Mouse (Mus musculus) liver, embryonic 14.5 days (tissue): ENCODE results near the gene Hsd3b2. TPM values are rescaled to one million over a fixed set of nuclear protein-coding genes. Genes with fewer than 3 reads are reported as not detected.

ENCODE experiments used
- ATAC-seq: fragments of 200-750 bp; cut with Nextera tagmentation; 2 replicates; pipeline ENCODE4 v1.8.0; 2017; ENCODE audit warnings: moderate number of reproducible peaks, mild to moderate bottlenecking, moderate library complexity; ENCODE audit not compliant: insufficient read depth
- DNase-seq, 3 experiments: peaks; one replicate each; pipeline ENCODE4 v3.0.0-alpha.2; 2012 to 2013; ENCODE audit warnings: low read depth in 3 of 3, low spot score in 3 of 3
- H3K27ac ChIP-seq: fragments of 300-500 bp; sonication (generic); 2 replicates; pipeline ENCODE4 v1.5.1; 2014; ENCODE audit warnings: moderate library complexity, mild to moderate bottlenecking, control low read depth, inconsistent platforms
- H3K27me3 ChIP-seq: fragments of 300-500 bp; sonication (generic); 2 replicates; pipeline ENCODE4 v1.6.1; 2014; ENCODE audit warnings: mild to moderate bottlenecking, low read length, moderate library complexity; ENCODE audit not compliant: control insufficient read depth, insufficient read depth
- H3K36me3 ChIP-seq: fragments of 300-500 bp; sonication (generic); replicated peaks from 2 replicates; pipeline ENCODE4 v1.6.1; 2014; ENCODE audit warnings: low read depth; ENCODE audit not compliant: control insufficient read depth, insufficient read depth
- H3K4me1 ChIP-seq, 2 experiments: fragments of 200-500 bp in 1 of 2; fragments of 300-500 bp in 1 of 2; sonication (generic) in 1 of 2; replicated peaks; 2 replicates each; pipeline ENCODE4 v1.6.1; 2012 to 2014; ENCODE audit warnings: antibody characterized with exemption in 1 of 2, inconsistent platforms in 1 of 2, low read length in 1 of 2; ENCODE audit not compliant: control insufficient read depth in 2 of 2, insufficient read depth in 2 of 2
- H3K4me2 ChIP-seq: fragments of 300-500 bp; sonication (generic); 2 replicates; pipeline ENCODE4 v1.6.1; 2014; ENCODE audit warnings: low read depth, mild to moderate bottlenecking, control low read depth, moderate library complexity
- H3K4me3 ChIP-seq, 2 experiments: fragments of 200-500 bp in 1 of 2; fragments of 300-500 bp in 1 of 2; sonication (generic) in 1 of 2; 2 replicates each; pipeline ENCODE4 v1.5.1; 2012 to 2014; ENCODE audit warnings: low read depth in 2 of 2, low read length in 2 of 2, mild to moderate bottlenecking in 2 of 2, control low read depth in 1 of 2, inconsistent platforms in 1 of 2, moderate library complexity in 1 of 2; ENCODE audit not compliant: insufficient read depth in 1 of 2
- H3K9ac ChIP-seq: fragments of 300-500 bp; sonication (generic); replicated peaks from 2 replicates; pipeline ENCODE4 v1.6.1; 2014; ENCODE audit warnings: mild to moderate bottlenecking, control low read depth, moderate library complexity
- H3K9me3 ChIP-seq: fragments of 300-500 bp; sonication (generic); 2 replicates; pipeline ENCODE4 v1.6.1; 2016; ENCODE audit warnings: low read length, mixed read lengths; ENCODE audit not compliant: control insufficient read depth
- CTCF ChIP-seq: IDR thresholded peaks from 2 replicates; pipeline ENCODE4 v1.5.1; 2016; ENCODE audit warnings: antibody characterized with exemption, low read depth, control low read depth
- EP300 ChIP-seq: IDR thresholded peaks from 2 replicates; pipeline ENCODE4 v1.6.1; 2016; ENCODE audit warnings: antibody characterized with exemption, low read depth
- WGBS: fragments of 180-500 bp; shearing (Covaris S2); extraction: QIAGEN DNeasy Blood & Tissue Kit; methylation state at CpG from one replicate; pipeline ENCODE4 v1.1.7; 2014; ENCODE audit not compliant: insufficient replicate concordance; 5-methylcytosine and 5-hydroxymethylcytosine counted together
- polyA plus RNA-seq, 2 experiments: library from polyadenylated mRNA; depleted of rRNA in 1 of 2; stranded (reverse) in 1 of 2; unstranded in 1 of 2; fragments of >200 nt; fragmentation: Nextera tagmentation in 1 of 2; extraction: Ambion mirVana in 1 of 2; gene quantifications; 2 replicates each; pipeline versions ENCODE4 v1.2.1 to v1.2.3; 2012 to 2014

Hsd3b2 gene
- polyA plus RNA-seq, 2 experiments: 0.22 TPM; not detected in 1

DNA sequence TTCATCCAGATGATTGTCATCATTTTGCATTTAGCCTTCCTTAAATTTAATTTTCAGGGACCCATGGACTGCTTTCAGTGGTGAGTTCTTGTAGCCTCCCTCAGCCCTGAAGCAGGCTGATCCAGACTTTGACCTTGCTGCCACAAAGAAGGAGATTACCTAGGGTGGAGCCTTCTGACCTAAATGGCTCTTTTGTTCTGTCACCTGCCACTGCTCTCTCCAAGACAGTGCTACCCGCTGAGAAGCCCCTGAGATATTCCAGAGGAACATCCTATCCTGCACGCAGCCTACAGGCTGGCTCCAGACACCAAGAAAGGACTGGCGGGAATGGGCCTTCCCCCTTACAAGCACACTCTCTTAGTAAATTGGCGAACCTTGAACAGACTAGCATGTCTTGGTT, 10.0 kb upstream of the Hsd3b2 start:
- no peak overlapping the region for H3K27ac ChIP-seq
- ATAC-seq: no peak

DNA sequence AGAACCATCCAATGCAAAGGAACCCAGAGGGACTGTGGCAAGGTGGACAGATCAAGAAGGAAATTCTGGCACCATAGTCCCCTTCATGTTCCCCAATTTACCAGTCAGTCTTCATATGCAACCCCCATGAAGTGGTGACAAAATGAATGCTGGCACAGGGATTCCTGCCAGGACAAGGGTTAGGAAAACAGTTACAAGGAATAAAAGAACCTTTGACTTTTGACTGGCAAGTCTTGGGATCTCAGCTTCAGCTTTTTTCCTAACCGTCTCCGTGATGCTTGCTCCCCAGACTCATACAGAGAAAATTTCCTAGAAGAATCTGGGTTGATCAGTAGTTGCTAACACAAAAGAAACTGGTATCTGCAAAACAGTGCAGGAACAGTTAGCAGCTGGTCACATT, 9.4 kb upstream of the Hsd3b2 start:
- no peaks in the 10 kb centered on the region for H3K4me1 ChIP-seq
- H3K4me2 ChIP-seq: no peak overlapping the region
- H3K9ac ChIP-seq: no peak overlapping the region
- no peaks in the 10 kb centered on the region for H3K36me3 ChIP-seq
- no peak overlapping the region for H3K4me3 ChIP-seq
- TF ChIP-seq EP300: no peak
- no peak for ATAC-seq
- no peaks in the 10 kb centered on the region for H3K9me3 ChIP-seq
- 60% methylated on average over 2 of the region's 2 CpGs for WGBS
- no peaks in the 10 kb centered on the region for H3K27me3 ChIP-seq
- no peak for DNase-seq
- no peak overlapping the region for H3K27ac ChIP-seq

More for the DNA sequence above, 10.0 kb upstream of the Hsd3b2 start:
- no peaks in the 10 kb centered on the region for H3K27me3 ChIP-seq
- no peak for TF ChIP-seq CTCF
- TF ChIP-seq EP300: no peak
- no peaks in the 10 kb centered on the region for H3K36me3 ChIP-seq
- H3K4me1 ChIP-seq: no peaks in the 10 kb centered on the region
- no peak overlapping the region for H3K9ac ChIP-seq
- 50% methylated on average over 4 of the region's 4 CpGs for WGBS
- H3K4me3 ChIP-seq: no peak overlapping the region
- H3K9me3 ChIP-seq: no peaks in the 10 kb centered on the region
- DNase-seq: no peak
- H3K4me2 ChIP-seq: no peak overlapping the region

- no peaks in the 10 kb centered on the region for H3K4me1 ChIP-seq
- H3K4me2 ChIP-seq: no peak overlapping the region
- TF ChIP-seq EP300 (no peak), CTCF (no peak)
- H3K4me3 ChIP-seq: no peak overlapping the region
- 53% methylated on average over 2 of the region's 2 CpGs for WGBS
- no peak overlapping the region for H3K9ac ChIP-seq
- no peaks in the 10 kb centered on the region for H3K36me3 ChIP-seq
- H3K27me3 ChIP-seq: no peaks in the 10 kb centered on the region
- H3K27ac ChIP-seq: no peak overlapping the region
- H3K9me3 ChIP-seq: no peaks in the 10 kb centered on the region
- ATAC-seq (no peak), DNase-seq (no peak)
These were observed 1.9 kb upstream of the Hsd3b2 start for GRCm38 (mm10) chr3:98726281-98726680.

GRCm38 (mm10) chr3:98720740-98721139, 3.6 kb downstream of the Hsd3b2 start:
- ATAC-seq (no peak), DNase-seq (no peak)
- no peak overlapping the region for H3K4me2 ChIP-seq

DNA sequence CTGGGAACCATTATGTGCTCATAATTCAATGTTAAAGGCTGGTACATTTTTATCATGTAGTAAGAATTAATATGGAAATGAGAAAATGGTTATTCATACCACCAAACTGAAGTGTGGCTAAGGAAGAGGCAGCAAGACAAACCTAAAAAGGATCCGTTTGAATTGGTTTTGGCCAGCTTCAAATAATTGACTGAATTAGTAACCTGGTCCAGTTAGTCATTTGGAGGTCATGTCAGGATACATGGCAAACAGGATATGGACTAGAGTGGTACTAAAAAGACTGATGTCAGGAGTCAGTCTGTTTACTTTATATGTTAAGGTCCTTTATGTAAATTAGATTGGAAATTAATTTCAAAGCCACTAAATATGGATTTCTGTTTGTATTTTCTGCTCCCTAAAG, 41.9 kb downstream of the Hsd3b2 start:
- 60% methylated on average over 1 of the region's 1 CpGs for WGBS
- no peak overlapping the region for H3K4me3 ChIP-seq
- no peak for DNase-seq
- H3K4me1 ChIP-seq: no peaks in the 10 kb centered on the region
- H3K36me3 ChIP-seq: no peaks in the 10 kb centered on the region
- H3K27ac ChIP-seq: no peak overlapping the region
- H3K9ac ChIP-seq: no peak overlapping the region
- no peak for ATAC-seq
- H3K4me2 ChIP-seq: no peak overlapping the region
- H3K27me3 ChIP-seq: no peaks in the 10 kb centered on the region
- no peak for TF ChIP-seq CTCF
- TF ChIP-seq EP300: no peak
- no peaks in the 10 kb centered on the region for H3K9me3 ChIP-seq

More at GRCm38 (mm10) chr3:98720740-98721139, 3.6 kb downstream of the Hsd3b2 start:
- no peaks in the 10 kb centered on the region for H3K4me1 ChIP-seq
- no peak overlapping the region for H3K27ac ChIP-seq
- TF ChIP-seq CTCF (no peak), EP300 (no peak)
- no peaks in the 10 kb centered on the region for H3K9me3 ChIP-seq
- H3K9ac ChIP-seq: no peak overlapping the region
- no peak overlapping the region for H3K4me3 ChIP-seq
- no peaks in the 10 kb centered on the region for H3K27me3 ChIP-seq
- H3K36me3 ChIP-seq: no peaks in the 10 kb centered on the region

DNA sequence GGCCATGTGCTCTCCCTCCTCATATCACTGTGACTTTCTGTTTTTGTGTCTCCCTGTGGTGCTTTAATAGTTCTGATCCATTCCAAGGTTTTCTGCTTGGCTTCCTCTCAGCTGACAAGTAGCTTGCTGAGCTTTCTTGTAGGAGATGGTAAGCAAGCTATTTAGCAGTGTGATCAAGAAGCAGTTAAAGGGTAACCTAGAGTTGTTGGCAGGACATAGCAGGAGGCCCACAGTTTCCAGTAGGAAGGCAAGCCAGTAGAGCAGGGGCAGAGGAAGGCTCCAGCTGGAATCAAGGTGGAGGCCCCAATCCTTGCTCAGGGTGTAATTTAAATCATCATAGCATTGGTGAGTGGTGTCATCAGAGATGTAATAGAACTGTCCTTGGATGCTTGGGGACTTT, 43.6 kb downstream of the Hsd3b2 start:
- ATAC-seq (no peak), DNase-seq (no peak)
- Histone ChIP-seq H3K36me3 (no peaks in the 10 kb centered on the region), H3K27me3 (no peaks in the 10 kb centered on the region), H3K9me3 (no peaks in the 10 kb centered on the region), H3K4me2 (no peak overlapping the region), H3K4me3 (no peak overlapping the region), H3K4me1 (no peaks in the 10 kb centered on the region), H3K27ac (no peak overlapping the region), H3K9ac (no peak overlapping the region)
- no peak for TF ChIP-seq CTCF
- TF ChIP-seq EP300: no peak

Other genes with a start within 250 kb of the Hsd3b2 start
- 0.11 and 0.16 TPM in 2 replicates for gene Hsd3b4, start 214.0 kb downstream of the Hsd3b2 start, polyA plus RNA-seq (2012; rRNA removed)
- 0.20 TPM in 1 of 2 replicates, not detected in the other for gene Hsd3b4, start 214.0 kb downstream of the Hsd3b2 start, polyA plus RNA-seq (2014; fragmentation: Nextera tagmentation; extraction: Ambion mirVana)
- 0.11 and 0.23 TPM in 2 replicates for gene Gm10681, start 135.7 kb downstream of the Hsd3b2 start, polyA plus RNA-seq (2012; rRNA removed)
- 0.20 and 0.29 TPM in 2 replicates for gene Gm10681, start 135.7 kb downstream of the Hsd3b2 start, polyA plus RNA-seq (2014; fragmentation: Nextera tagmentation; extraction: Ambion mirVana)
- gene Hsd3b5, start 94.3 kb downstream of the Hsd3b2 start, polyA plus RNA-seq (2012; rRNA removed): 0.09 and 0.10 TPM in 2 replicates
- 0.08 TPM in 1 of 2 replicates, not detected in the other for gene Hsd3b5, start 94.3 kb downstream of the Hsd3b2 start, polyA plus RNA-seq (2014; fragmentation: Nextera tagmentation; extraction: Ambion mirVana)
- 2.8 and 2.9 TPM in 2 replicates for gene Hsd3b3, start 38.6 kb upstream of the Hsd3b2 start, polyA plus RNA-seq (2012; rRNA removed)
- 3.1 and 3.2 TPM in 2 replicates for gene Hsd3b3, start 38.6 kb upstream of the Hsd3b2 start, polyA plus RNA-seq (2014; fragmentation: Nextera tagmentation; extraction: Ambion mirVana)
- 3.5 and 3.8 TPM in 2 replicates for gene Hsd3b6, start 89.9 kb upstream of the Hsd3b2 start, polyA plus RNA-seq (2012; rRNA removed)
- gene Hsd3b6, start 89.9 kb upstream of the Hsd3b2 start, polyA plus RNA-seq (2014; fragmentation: Nextera tagmentation; extraction: Ambion mirVana): 3.9 and 7.0 TPM in 2 replicates
- gene Hsd3b1, start 135.3 kb upstream of the Hsd3b2 start, polyA plus RNA-seq (2012; rRNA removed): 9.7 and 12.9 TPM in 2 replicates
- 15.8 and 16.8 TPM in 2 replicates for gene Hsd3b1, start 135.3 kb upstream of the Hsd3b2 start, polyA plus RNA-seq (2014; fragmentation: Nextera tagmentation; extraction: Ambion mirVana)
- 1.9 and 2.5 TPM in 2 replicates for gene Hao2, start 168.7 kb upstream of the Hsd3b2 start, polyA plus RNA-seq (2012; rRNA removed)
- gene Hao2, start 168.7 kb upstream of the Hsd3b2 start, polyA plus RNA-seq (2014; fragmentation: Nextera tagmentation; extraction: Ambion mirVana): 6.1 and 7.2 TPM in 2 replicates